Mouse (Mus musculus) frontal cortex, postnatal 25 days (tissue): Measurements from ENCODE around the gene Miga2.
"Not testable (repeated sequence)": the region's sequence is repeated elsewhere in the genome, so short reads cannot be mapped to it uniquely, and the experiment has no call there.

Source experiments
- DNase-seq, 2 experiments: peaks; one replicate each; pipeline ENCODE4 v3.0.0; 2022; ENCODE audit warnings: low spot score in 2 of 2

The Miga2 gene

GRCm38 (mm10) chr2:30397986-30398512, 34.0 kb downstream of the Miga2 start:
- no peak for DNase-seq

- no peak for DNase-seq
Measured at GRCm38 (mm10) chr2:30399191-30400171, 35.4 kb downstream of the Miga2 start.

GRCm38 (mm10) chr2:30401581-30401980, 37.5 kb downstream of the Miga2 start:
- DNase-seq, result no peak

GRCm38 (mm10) chr2:30402351-30402826, 38.4 kb downstream of the Miga2 start:
- no peak for DNase-seq

- no peak for DNase-seq
Measured at GRCm38 (mm10) chr2:30402843-30403242, 38.8 kb downstream of the Miga2 start.

- DNase-seq, result no peak
Measured at GRCm38 (mm10) chr2:30403870-30404269, 39.8 kb downstream of the Miga2 start.

- DNase-seq, result no peak
Measured at GRCm38 (mm10) chr2:30407221-30407620, 43.2 kb downstream of the Miga2 start.

- no peak for DNase-seq
Measured at GRCm38 (mm10) chr2:30407778-30408177, 43.7 kb downstream of the Miga2 start.

- no peak for DNase-seq
Measured at GRCm38 (mm10) chr2:30408452-30409100, 44.5 kb downstream of the Miga2 start.

GRCm38 (mm10) chr2:30409454-30410176, 45.6 kb downstream of the Miga2 start:
- no peak for DNase-seq

- DNase-seq, result peak in 1 of 2 experiments; percentile 55
Measured at GRCm38 (mm10) chr2:30413038-30413973, 49.3 kb downstream of the Miga2 start.

GRCm38 (mm10) chr2:30414101-30414500, 50.1 kb downstream of the Miga2 start:
- no peak for DNase-seq

- no peak for DNase-seq
Measured at GRCm38 (mm10) chr2:30414681-30415080, 50.6 kb downstream of the Miga2 start.

- peak; percentile 77 to 85 for DNase-seq
Measured at GRCm38 (mm10) chr2:30415157-30415935, 51.3 kb downstream of the Miga2 start, which contains the start of gene Crat. Crat (minus strand) TSS chr2:30415813.

GRCm38 (mm10) chr2:30415936-30416648, 52.1 kb downstream of the Miga2 start, which contains the start of gene Ptpa:
Ptpa (plus strand) TSS chr2:30416039.
- peak; percentile 78 to 91 for DNase-seq

GRCm38 (mm10) chr2:30416649-30416965, 52.6 kb downstream of the Miga2 start:
- DNase-seq, result no peak

GRCm38 (mm10) chr2:30417154-30417553, 53.1 kb downstream of the Miga2 start:
- DNase-seq, result not testable (repeated sequence)

- DNase-seq, result no peak
Measured at GRCm38 (mm10) chr2:30417595-30418165, 53.6 kb downstream of the Miga2 start.

GRCm38 (mm10) chr2:30418259-30418658, 54.2 kb downstream of the Miga2 start:
- DNase-seq, result no peak
